Mouse (Mus musculus): ENCODE data around the gene Ilf3.

GRCm38 (mm10) chr9:21411669-21412550 is 44.2 kb downstream of the Ilf3 start, which contains the start of gene Qtrt1:
- no peak for TF ChIP-seq TAL1 (IDR thresholded peaks at IDR 0.05; ENCODE audit: low read length)
- no peak for TF ChIP-seq GATA1 (IDR thresholded peaks at IDR 0.05; ENCODE audit: low read length)
